Comparison of ENCODE assay signal across 8 mouse cellular contexts in the genomic region with DNA sequence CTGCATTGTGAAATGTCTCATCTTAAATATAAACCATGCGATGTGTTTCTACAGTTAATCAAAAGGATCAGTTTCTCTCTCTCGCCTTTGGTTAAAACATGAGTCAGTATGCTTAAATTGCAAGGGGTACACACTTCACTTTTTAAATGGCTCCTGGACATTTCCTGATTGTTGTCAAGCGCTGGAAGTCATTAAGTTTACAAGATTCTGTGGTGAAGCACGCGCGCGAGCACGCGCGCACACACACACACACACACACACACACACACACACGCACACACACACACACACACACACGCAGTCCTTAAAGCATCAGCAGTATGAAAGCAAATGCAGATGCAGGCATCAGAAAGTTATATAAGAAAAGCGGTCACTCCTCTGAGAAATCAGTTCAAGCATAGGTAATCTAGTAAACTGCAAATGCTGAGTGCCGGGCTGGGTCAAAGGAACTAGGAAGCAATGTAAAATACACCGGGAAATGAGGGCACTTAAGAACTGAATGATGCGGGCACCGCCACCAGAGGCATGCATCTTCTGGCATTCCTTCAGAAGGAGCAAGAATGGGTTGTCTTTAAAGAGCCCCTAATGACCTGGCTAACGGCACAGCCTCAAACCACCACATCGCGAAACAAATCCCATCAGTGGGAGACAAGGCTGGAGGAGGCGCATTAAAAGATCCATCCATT. TPM values are rescaled to one million over a fixed set of nuclear protein-coding genes. Genes with fewer than 3 reads are reported as not detected.
A peak's percentile ranks its signal among the peaks of the same experiment; 100 is the strongest.
DNase-seq lines count a peak whose midpoint lies in the region; ATAC-seq and TF ChIP-seq lines count a peak whose summit lies in the region.

No protein-coding gene starts in this region.

- H3K4me3 ChIP-seq in heart, embryonic 12.5 days, result peak overlapping the region; percentile 99
- peak overlapping the region; percentile 95 for H3K4me3 ChIP-seq in E14TG2a.4 (replicated peaks; ENCODE audit: low read length)
- H3K4me3 ChIP-seq in embryonic facial prominence, embryonic 13.5 days, result peak overlapping the region; percentile 90
- peak overlapping the region; percentile 58 for H3K4me3 ChIP-seq in hindbrain, embryonic 16.5 days (ENCODE audit: low read length)
- H3K4me3 ChIP-seq in lung, postnatal 0 days (ENCODE audit: low read depth, low read length), result peak overlapping the region; percentile 96

- peak overlapping the region; percentile 92 for H3K4me2 ChIP-seq in heart, embryonic 12.5 days
- H3K4me2 ChIP-seq in embryonic facial prominence, embryonic 13.5 days, result peak overlapping the region; percentile 82
- H3K4me2 ChIP-seq in hindbrain, embryonic 16.5 days (ENCODE audit: low read length), result peak overlapping the region; percentile 72
- peak overlapping the region; percentile 81 for H3K4me2 ChIP-seq in lung, postnatal 0 days (replicated peaks; ENCODE audit: low read depth, low read length)

- peaks cover 4% of the 10 kb centered on the region for H3K36me3 ChIP-seq in heart, embryonic 12.5 days
- H3K36me3 ChIP-seq in E14TG2a.4 (ENCODE audit: insufficient read depth, low read length), result peaks cover 20% of the 10 kb centered on the region
- H3K36me3 ChIP-seq in embryonic facial prominence, embryonic 13.5 days, result peaks cover 4% of the 10 kb centered on the region; the same call in 1 of the 2 replicates
- 0 out of 2 replicates have a peak, but pooled peaks cover 2% of the 10 kb centered on the region for H3K36me3 ChIP-seq in hindbrain, embryonic 16.5 days (ENCODE audit: control insufficient read depth, insufficient read depth, low read length)
- H3K36me3 ChIP-seq in lung, postnatal 0 days (ENCODE audit: insufficient read depth, low read length), result no peaks in the 10 kb centered on the region

- peaks cover 23% of the 10 kb centered on the region for H3K4me1 ChIP-seq in heart, embryonic 12.5 days (replicated peaks)
- H3K4me1 ChIP-seq in E14TG2a.4 (replicated peaks; ENCODE audit: low read depth, low read length), result peaks cover 26% of the 10 kb centered on the region
- H3K4me1 ChIP-seq in embryonic facial prominence, embryonic 13.5 days, result peaks cover 31% of the 10 kb centered on the region
- peaks cover 19% of the 10 kb centered on the region for H3K4me1 ChIP-seq in hindbrain, embryonic 16.5 days (ENCODE audit: control insufficient read depth, insufficient read depth, low read depth, low read length)
- H3K4me1 ChIP-seq in lung, postnatal 0 days (ENCODE audit: insufficient read depth, low read depth, low read length), result peaks cover 5% of the 10 kb centered on the region; the same call in 1 of the 2 replicates

- TF ChIP-seq EP300 in lung, postnatal 0 days (IDR thresholded peaks at IDR 0.05), result no peak

- H3K27ac ChIP-seq in heart, embryonic 12.5 days (ENCODE audit: poor library complexity, severe bottlenecking), result peak overlapping the region; percentile 92
- peak overlapping the region; percentile 90; the same call in 1 of the 2 replicates for H3K27ac ChIP-seq in embryonic facial prominence, embryonic 13.5 days
- H3K27ac ChIP-seq in hindbrain, embryonic 16.5 days (ENCODE audit: low read depth, low read length), result peak overlapping the region; percentile 86
- H3K27ac ChIP-seq in lung, postnatal 0 days (ENCODE audit: low read length), result peak overlapping the region; percentile 89

- no peak for TF ChIP-seq CTCF in E14TG2a.4 (conservative IDR thresholded peaks at IDR 0.05; ENCODE audit: low read length)
- TF ChIP-seq CTCF in lung, postnatal 0 days (IDR thresholded peaks at IDR 0.05), result peak; percentile 45

- WGBS in heart, embryonic 12.5 days, result 12% methylated on average over 21 of the region's 21 CpGs
- WGBS in embryonic facial prominence, embryonic 13.5 days, result 4% methylated on average over 21 of the region's 21 CpGs
- WGBS in hindbrain, embryonic 16.5 days, result 5% methylated on average over 21 of the region's 21 CpGs
- 7% methylated on average over 21 of the region's 21 CpGs for WGBS in lung, postnatal 0 days

- no peak for DNase-seq in heart, adult 8-10 months (ENCODE audit: low spot score)
- peak; percentile 66 for DNase-seq in lung, postnatal 0 days (ENCODE audit: low spot score)
- DNase-seq in retina, postnatal 1 day, result peak; percentile 62
- DNase-seq in adrenal gland, postnatal 4 days (ENCODE audit: low spot score in 2 of 2), result no peak

- peak overlapping the region; percentile 97 for H3K9ac ChIP-seq in heart, embryonic 12.5 days
- H3K9ac ChIP-seq in embryonic facial prominence, embryonic 13.5 days, result peak overlapping the region; percentile 91
- peak overlapping the region; percentile 80 for H3K9ac ChIP-seq in hindbrain, embryonic 16.5 days (ENCODE audit: low read depth, low read length)
- peak overlapping the region; percentile 86 for H3K9ac ChIP-seq in lung, postnatal 0 days (replicated peaks; ENCODE audit: low read depth)

- ATAC-seq in heart, embryonic 12.5 days (ENCODE audit: insufficient number of reproducible peaks, low FRiP score), result no peak; the same call in 1 of the 2 replicates
- no peak for ATAC-seq in embryonic facial prominence, embryonic 13.5 days (ENCODE audit: insufficient number of reproducible peaks, insufficient read depth, low FRiP score, low TSS enrichment, low read depth)
- ATAC-seq in hindbrain, embryonic 16.5 days, result peak; percentile 38
- ATAC-seq in lung, postnatal 0 days, result peak; percentile 30

- H3K27me3 ChIP-seq in heart, embryonic 12.5 days (replicated peaks), result no peaks in the 10 kb centered on the region
- H3K27me3 ChIP-seq in E14TG2a.4 (ENCODE audit: insufficient read depth, low read length), result no peaks in the 10 kb centered on the region
- H3K27me3 ChIP-seq in embryonic facial prominence, embryonic 13.5 days, result no peaks in the 10 kb centered on the region
- no peaks in the 10 kb centered on the region for H3K27me3 ChIP-seq in hindbrain, embryonic 16.5 days (replicated peaks; ENCODE audit: control insufficient read depth, insufficient read depth, low read length)
- H3K27me3 ChIP-seq in lung, postnatal 0 days (replicated peaks; ENCODE audit: insufficient read depth, low read length), result no peaks in the 10 kb centered on the region

- H3K9me3 ChIP-seq in heart, embryonic 12.5 days (replicated peaks), result no peaks in the 10 kb centered on the region
- H3K9me3 ChIP-seq in E14TG2a.4 (ENCODE audit: low read length), result peaks cover 3% of the 10 kb centered on the region; the same call in 1 of the 2 replicates
- no peaks in the 10 kb centered on the region for H3K9me3 ChIP-seq in embryonic facial prominence, embryonic 13.5 days
- no peaks in the 10 kb centered on the region for H3K9me3 ChIP-seq in hindbrain, embryonic 16.5 days (ENCODE audit: control insufficient read depth, low read length)
- no peaks in the 10 kb centered on the region for H3K9me3 ChIP-seq in lung, postnatal 0 days (ENCODE audit: low read length)

RNA-seq across cellular contexts. Expression of gene Ttc17, which starts 0.9 kb away (rescaled TPM):
- 16.1 and 16.7 TPM in 2 replicates for polyA plus RNA-seq in heart, embryonic 12.5 days (2016; fragmentation: Nextera tagmentation; extraction: Ambion mirVana)
- total RNA-seq in heart, adult 8-10 months (2022), result 10 to 100 TPM; 30.0 to 38.2 (median 35.3) TPM
- polyA plus RNA-seq in embryonic facial prominence, embryonic 13.5 days (2015; fragmentation: Nextera tagmentation; extraction: Ambion mirVana), result 17.9 and 18.6 TPM in 2 replicates
- 22.0 and 24.0 TPM in 2 replicates for polyA plus RNA-seq in hindbrain, embryonic 16.5 days (2015; fragmentation: Nextera tagmentation; extraction: Ambion mirVana)
- polyA plus RNA-seq in lung, postnatal 0 days (2015; fragmentation: Nextera tagmentation; extraction: Ambion mirVana), result 13.1 and 13.7 TPM in 2 replicates
- total RNA-seq in adrenal gland, postnatal 4 days (2021), result 10 to 100 TPM; 32.9 to 33.8 TPM

RNA-seq across cellular contexts. Expression of gene Api5, which starts 32.4 kb away (rescaled TPM):
- polyA plus RNA-seq in heart, embryonic 12.5 days (2016; fragmentation: Nextera tagmentation; extraction: Ambion mirVana), result 96.5 TPM in 2 replicates
- total RNA-seq in heart, adult 8-10 months (2022), result 10 to 100 TPM; 26.9 to 29.9 (median 28.6) TPM
- polyA plus RNA-seq in embryonic facial prominence, embryonic 13.5 days (2015; fragmentation: Nextera tagmentation; extraction: Ambion mirVana), result 160 and 167 TPM in 2 replicates
- polyA plus RNA-seq in hindbrain, embryonic 16.5 days (2015; fragmentation: Nextera tagmentation; extraction: Ambion mirVana), result 89.3 and 102 TPM in 2 replicates
- 74.3 and 77.3 TPM in 2 replicates for polyA plus RNA-seq in lung, postnatal 0 days (2015; fragmentation: Nextera tagmentation; extraction: Ambion mirVana)
- total RNA-seq in adrenal gland, postnatal 4 days (2021), result 10 to 100 TPM; 86.4 to 88.9 TPM

Comparison
In these comparisons a context has a peak if more than half of its experiments do, and no peak if none do; other contexts are left out.
1. ATAC-seq: peak in hindbrain, embryonic 16.5 days (single experiment) and lung, postnatal 0 days (single experiment); none in heart, embryonic 12.5 days (single experiment) and embryonic facial prominence, embryonic 13.5 days (single experiment).
2. DNase-seq: peak in lung, postnatal 0 days (single experiment) and retina, postnatal 1 day (single experiment); none in heart, adult 8-10 months (single experiment) and adrenal gland, postnatal 4 days (0 of 2).
3. Peak in every context shown above with its lines, with median percentiles within 50 percentile points of each other: H3K27ac ChIP-seq, H3K4me2 ChIP-seq, H3K4me3 ChIP-seq and H3K9ac ChIP-seq.